Mouse (Mus musculus) testis, postnatal 10 days (tissue): Measurements from ENCODE around the gene Nedd8.
A peak's percentile ranks its signal among the peaks of the same experiment; 100 is the strongest.

Experiments
- DNase-seq: peaks from one replicate; pipeline ENCODE4 v3.0.0; 2021; ENCODE audit warnings: low spot score

The Nedd8 gene

DNA sequence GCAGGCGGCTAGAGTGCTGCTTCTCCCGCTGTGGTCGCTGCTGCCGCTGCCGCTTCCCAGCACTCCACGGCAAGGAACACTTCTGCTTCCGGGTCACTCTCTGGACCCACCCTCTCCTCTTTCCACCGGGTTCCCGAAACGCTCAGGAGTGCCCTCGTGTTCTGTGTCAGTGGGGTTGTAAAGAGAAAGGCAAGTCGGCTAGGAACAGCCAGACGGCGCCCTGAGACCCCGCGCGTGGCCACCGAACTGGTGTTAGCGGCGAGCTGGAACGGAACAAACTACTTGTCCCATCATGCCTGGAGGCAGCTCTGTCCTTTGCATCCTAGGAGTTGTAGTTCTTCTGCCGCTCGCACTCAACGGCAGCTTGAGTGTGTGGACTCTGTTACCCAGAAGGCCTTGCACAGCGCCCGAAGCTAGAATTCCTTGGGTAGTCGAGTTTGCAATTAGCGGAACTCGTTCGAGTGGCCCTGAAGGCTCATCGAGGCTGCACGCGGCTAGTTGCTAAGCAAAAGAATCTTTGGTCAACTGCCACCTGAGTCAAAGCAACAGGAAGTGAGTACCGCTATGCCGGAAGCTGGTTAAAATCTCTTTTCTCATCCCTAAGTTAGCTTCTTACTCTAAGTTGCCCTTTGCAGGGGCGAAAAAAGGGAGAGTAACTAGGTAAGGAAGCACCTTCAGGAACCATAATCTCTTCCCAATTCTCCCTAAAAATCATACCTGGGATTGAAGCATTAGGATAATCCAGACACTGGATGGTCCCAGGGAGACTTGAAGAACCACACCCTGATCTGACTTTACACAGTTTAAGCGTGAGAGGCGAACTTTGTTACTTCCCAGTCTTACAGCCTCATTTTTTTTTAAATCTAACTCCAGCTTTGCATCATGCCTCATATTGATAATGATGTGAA lies at the start of gene Nedd8, which contains the start of gene Gmpr2:
Gene Nedd8, minus strand, starts transcription at position 292 of the 908 bp plus-strand sequence.
Gene Gmpr2, plus strand, starts transcription at position 109 of the 908 bp plus-strand sequence.
- DNase-seq, result peak; percentile 81

DNA sequence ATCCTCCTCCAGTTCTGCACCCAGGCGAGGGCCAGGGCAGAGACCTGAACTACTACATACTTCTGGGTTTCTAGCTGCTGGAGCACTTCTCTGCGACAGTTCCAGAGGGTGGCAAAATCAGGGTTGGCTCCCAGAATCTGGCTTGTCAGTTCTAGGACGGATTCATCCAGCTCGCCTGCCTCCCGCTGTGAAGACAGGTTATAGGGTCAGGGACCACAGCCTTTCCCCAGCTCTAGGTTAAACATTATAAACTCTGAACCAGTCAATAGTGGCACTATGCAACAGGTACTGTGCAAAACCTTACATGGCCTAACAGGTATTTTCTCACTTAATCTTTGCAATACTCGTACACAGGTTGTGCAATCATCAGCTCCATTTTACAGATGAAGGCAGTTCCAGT lies 49.2 kb upstream of the Nedd8 start:
- no peak for DNase-seq

DNA sequence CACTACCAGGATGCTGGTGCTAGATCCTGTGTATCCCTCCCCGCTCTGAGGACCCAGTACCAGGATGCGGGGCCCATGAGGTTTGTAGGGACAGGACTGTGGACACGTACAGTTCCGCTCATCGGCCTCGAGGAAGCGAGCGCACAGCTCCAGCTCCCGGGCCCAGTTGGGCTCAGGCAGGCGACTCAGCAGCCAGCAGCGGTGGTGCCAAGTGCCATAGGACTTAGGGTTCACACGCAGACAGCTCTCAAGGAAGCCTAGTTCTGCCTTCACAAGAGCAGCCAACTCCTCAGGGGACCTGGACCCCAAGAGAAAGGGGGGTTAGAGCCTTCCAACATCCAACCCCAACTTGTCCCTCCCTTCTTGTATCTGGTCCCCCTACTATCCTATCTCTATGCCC lies 48.7 kb upstream of the Nedd8 start:
- DNase-seq, result no peak

DNA sequence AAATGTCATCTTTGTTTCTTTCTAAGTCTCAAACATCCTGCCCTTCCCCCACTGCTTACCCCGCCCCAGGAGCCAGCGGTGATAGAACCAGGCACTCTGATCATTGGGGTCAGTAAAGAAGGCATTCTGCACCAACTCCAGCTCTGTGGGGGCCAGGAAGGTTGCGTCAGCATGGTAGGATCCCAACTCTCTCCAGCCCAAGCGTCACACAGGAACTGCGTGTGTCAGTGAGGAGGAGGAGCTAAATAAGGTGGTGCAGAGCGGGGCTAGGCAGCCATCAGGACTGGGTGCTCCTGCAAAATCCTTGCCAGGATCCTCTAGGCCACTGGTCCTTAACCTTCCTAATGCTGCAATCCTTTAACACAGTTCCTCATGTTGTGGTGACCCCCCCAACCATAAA lies 47.8 kb upstream of the Nedd8 start:
- DNase-seq, result no peak

DNA sequence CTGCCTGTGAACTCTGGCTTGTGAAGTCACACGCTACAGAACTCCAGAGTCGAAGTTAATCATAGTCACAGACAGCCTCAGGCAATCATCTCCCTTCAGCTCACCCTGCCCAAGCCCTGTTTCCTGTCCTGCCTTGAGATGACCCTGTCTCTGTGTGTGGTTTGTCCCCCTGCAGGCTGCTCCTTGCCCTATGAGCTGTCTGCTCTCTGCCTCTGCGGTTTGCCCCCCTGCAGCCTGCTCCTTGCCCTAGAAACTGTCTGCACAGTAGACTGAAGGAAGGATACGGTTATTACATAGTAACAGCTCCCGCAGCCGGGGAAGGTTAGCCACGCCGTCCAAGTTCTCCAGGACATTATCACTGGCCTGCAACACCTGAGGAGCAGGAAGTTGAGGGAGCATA lies 45.0 kb upstream of the Nedd8 start:
- DNase-seq, result no peak

DNA sequence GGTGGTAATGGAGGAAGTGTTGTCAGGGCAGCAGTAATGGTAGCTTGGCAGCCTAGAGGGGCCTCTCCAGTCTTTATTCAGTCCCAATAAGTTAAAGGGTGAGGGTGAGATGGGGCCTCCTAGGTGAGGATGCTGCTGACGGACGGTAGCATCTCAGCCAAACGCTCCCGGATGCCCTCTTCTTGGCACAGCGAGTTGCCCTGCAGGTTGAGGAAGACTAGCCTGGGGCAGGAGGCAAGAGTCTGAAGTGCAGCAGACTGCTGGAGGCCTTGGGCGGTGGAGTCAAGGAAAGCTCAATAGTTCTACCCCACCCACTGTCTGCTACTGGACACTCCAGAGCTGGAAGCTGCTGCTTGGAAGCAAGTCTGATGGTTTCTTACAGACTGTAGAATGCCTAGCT lies 44.3 kb upstream of the Nedd8 start:
- no peak for DNase-seq

DNA sequence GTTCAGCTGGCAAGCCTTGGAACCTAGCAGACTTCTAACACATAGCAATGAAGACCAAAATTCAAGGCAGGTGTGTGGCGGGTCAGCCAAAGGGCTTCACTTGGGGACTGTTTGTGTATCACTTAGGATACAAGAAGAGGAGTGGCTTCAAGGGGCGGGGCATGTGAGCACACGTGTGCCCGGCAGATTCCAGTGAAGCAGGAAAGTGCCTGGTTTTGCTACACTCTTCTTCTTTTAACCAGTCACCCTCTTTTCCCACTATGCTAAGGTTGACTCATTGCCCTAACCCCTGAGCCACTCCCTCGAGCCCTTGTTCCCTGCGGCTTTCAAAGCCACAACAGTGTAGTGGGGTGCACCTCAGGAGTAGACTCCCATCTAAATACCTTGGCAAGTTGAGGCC lies 43.0 kb upstream of the Nedd8 start:
- DNase-seq, result no peak

DNA sequence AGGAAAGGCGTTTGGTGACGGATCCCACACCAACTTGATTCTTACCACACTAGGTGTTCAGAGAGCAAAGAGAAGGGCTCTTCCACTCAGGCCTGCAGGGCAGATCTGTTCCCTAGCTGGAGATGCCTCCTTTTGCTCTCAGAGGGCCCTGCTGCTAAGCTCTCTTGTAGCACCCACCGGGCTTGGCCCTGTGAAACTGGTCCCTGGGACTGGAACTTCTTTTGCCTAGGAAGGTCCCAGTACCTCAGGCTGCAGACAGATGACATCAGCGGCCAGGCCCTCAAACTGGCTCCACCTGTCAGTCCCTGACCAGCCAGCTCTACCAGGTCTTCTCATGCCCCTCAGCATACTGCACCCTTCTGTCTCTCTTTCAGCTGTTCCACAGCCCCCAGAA lies 41.8 kb upstream of the Nedd8 start, which contains the start of gene Tgm1:
Gene Tgm1, minus strand, starts transcription at position 198 of the 394 bp plus-strand sequence.
- DNase-seq, result no peak

DNA sequence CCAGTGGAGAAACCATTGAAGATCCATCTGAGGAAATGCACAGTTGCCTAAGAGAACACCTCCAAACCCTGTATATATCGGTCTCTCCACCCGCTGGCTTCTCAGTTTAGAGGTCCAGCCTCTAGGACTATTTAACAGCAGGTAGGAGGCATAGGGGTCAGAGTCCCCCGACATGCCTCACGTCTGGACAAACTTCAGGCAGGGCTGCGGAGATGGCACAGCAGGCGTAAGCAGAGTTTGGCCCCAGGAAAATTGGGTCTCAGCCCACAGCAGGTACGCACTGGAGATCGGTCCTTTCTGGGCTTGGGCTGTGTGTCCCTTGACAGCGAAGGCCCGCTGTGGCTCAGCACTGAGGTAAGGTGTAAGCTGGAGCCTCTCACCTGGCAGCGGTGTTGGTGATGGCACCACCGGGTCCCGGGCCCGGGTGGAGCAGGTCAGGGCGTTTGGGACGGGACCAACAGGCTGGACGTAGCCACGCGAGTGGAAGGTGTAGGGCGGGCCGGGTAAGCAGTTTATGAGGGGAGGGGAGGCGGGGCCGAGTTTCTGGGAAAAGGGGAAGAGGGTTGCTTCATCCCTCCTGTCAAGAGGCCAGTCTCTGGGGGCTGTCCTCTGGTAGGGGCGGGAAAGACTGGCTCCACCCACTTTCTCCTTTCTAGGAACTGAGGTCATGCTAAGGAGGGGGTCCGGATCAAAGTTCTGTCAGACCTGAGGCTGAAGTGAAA lies 41.2 kb upstream of the Nedd8 start:
- DNase-seq, result no peak

DNA sequence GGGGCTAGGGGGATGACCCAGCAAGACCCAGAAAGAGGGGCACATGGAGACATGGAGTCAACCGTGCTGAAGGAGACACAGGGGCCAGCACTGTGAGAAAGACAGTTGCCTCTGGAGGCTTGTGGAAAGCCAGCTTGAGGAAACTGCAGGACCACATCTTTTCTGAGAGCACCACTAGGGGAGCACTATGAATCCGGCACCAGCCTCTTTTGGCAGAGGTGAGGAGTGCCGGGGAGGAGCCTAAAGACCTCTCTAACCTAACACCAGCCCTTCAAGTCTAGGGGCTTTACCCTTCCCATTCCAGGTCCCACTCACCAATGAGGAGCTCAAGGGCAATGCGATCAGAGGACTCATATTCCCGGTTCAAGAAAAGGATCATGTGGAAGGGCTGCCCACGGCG lies 39.9 kb upstream of the Nedd8 start:
- DNase-seq, result no peak

DNA sequence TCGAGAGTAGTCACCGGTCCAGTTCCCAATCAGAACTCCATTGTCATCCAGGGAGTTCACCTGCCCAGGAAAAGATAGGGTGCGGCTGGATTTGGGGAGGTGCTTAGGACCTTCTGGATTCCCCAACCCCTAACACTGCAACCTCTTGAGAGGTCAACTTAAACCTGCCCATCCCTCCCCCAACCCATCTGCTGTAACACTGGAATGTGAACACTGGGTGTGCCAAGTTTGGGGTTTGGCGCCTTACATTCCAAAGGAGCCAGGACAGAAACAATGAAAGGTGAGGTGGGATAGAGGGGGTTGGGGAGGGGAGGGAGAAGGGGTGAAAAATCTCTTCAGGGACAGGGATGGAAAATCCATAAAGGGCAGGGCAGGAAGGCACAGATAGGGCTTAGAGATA lies 37.6 kb upstream of the Nedd8 start:
- no peak for DNase-seq

DNA sequence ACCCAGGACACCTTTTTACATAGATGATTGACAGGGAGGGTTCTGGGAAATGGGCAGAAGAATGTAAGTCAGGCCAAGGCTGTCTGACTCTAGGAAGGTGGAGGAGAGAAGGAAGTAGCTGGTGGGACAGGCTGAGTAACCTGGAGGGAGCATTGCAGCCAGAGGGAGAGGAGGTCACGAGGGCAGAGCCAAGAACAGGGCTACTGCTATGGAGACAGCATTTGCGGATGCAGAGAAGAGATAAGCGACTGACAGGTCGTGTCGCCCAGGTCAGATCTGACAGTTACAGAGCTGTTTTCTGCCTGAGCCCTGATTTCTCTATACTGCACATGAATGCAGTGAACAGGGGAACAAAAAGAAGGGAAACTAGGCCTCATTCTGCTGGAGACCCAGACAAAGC lies 35.5 kb upstream of the Nedd8 start:
- no peak for DNase-seq

DNA sequence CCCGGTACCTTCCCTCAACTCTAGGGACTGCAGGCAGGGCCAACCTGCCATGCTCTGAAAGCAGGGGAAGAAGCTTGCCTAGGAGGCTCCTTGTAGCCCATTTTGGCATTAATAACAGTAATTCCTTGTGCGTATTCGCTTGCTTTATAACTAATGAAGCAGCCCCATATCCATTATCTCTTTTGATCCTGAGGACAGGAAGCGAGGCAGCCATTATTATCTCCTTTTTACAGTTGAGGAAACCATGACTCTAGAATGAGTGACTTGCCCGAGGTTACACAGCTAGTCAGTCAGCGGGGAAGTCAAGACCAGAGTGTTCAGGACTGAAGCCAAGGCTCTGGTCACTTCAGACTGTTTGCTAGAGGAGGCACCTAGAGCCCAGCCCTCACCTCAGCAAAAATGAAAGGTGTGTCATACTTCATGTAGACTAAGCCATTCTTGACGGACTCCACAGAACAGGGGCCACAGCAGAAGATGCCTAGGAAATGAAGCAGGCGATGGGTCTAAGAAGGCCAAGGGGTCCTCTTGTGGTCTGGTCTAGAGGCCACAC lies 34.2 kb upstream of the Nedd8 start:
- no peak for DNase-seq

DNA sequence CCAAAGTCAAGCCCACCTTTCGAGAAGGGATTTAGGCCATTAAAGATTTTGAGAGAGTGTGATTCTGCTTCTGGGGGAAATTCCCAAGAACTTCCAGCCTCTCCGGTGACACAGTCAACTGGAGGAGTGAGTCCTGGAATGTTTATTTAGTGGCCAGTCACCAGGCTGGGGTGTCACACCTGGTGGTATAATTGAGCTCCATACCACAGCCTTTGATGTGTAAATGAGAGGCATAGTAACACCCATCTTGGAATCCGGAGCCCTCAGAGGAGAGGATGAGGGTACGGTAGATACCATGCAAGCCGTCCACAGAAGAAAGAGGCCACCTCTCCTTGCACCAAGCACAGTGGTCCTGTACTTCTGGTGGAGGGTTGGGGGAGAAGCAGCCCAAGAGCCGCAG lies 30.8 kb upstream of the Nedd8 start:
- DNase-seq, result no peak

DNA sequence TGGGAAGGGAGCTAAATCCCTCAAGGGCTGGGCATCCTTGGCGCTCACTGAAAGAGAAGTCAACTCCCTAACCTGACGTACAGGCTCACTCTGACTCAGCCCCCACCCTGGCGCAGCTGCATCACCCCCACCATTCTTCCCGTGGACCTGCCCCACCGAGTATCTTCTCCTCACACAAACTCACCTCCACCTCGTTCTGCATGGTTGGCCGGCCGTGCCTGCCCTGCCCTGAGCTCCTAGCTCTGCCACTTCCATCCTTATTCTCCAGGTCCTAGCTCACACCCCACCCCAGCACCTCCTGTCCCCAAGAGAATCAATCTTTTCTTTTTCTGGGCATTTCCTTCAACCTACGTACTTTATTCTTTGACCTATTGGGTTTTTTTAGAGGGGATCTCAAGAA lies 29.2 kb upstream of the Nedd8 start:
- no peak for DNase-seq

DNA sequence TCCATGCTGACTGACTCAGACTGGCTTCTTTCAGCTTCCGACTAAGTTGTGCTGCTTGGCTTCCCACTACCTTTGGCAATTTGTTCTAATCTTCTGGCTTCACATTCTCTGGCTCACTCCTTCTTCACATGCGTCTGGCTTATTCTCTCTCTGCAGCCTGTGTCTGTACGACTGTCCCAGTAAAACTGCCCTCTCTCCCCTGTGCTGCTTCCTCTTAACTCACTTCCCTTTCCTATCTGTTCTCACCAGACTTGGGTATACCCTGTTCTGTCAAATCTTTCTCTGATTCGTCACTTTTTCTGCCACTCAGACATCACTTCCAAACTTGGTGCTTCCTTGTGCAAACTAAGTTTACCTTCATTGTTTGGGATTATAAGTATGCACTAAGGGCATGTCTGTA lies 25.3 kb upstream of the Nedd8 start:
- DNase-seq, result no peak

DNA sequence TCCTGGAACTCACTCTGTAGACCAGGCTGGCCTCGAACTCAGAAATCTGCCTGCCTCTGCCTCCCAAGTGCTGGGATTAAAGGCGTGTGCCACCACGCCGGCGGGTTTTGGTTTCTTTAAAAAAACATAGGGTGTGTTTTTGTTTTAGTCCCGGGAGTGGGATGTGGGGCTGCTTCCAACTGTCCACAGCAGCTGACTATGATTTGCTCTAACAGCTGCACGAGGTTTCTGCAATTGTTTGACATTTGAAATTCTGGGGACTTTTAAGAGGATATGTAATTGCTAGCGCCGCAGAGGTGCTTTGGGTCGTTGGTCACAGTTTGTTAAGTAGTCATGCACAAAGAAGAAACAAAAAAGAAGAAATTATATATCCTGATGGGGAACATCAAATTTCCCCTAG lies 17.5 kb upstream of the Nedd8 start:
- no peak for DNase-seq

DNA sequence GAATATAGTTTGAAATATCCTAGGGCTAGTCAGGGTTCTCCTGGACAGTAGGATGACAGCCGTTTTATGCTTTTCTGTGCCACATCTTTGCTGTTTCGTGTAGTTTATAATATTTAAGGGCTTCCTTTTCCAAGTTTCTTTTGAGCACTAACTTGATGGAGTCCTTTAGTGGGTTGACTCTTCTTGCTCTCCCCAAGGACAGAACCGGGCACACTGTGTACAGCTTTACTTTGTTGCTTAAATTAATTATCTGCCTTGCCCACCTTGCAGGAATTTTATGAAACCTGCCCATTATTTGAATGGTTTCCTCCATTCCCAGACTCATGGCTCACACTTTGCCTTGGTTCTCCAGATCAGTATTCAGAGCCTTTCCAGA lies 10.2 kb upstream of the Nedd8 start:
- no peak for DNase-seq

DNA sequence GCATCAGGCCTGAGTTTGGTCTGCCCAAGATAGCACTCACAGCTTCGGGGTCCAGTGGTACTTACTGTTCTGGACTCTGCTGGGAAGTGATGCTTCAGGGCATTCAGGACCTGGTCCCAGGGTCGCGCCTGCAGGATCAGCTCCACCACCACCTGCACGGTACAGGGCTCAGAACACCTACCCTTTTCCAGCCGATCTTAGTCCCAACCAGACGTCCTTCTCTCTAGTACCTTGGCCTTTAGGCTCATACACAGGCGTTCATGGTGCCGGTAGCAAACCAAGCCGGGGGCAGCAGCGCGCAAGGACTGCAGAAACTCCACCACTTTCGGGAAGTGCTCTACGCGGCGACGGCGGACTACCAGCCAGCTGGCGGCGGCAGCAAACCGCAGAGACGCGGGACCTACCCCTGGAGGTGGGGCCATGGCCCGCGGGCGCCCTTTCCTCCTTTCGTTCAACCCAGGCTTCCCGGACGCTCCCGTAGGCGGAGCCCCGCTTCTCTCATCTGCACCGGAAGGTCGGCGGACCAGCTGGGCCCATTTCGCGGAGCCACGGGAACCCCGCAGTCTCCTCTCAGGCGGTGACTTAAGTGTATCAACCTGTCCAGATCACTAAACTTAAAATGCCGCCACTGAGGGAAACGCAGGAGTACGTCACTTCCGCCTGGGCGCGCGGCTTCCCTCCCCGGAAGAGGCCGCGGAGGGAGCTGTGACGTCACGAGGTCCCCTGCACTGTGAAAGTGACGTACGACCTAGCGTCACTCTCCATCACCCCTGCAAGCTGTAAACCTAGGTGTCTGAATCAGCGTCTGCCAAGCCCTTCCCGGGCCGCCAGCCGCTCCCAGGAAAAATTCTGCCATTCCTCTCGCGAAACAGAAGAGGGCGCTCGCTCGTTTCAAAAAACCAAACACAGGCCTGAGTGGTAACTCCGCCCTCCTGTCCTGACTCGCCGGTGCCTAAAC lies 9.5 kb upstream of the Nedd8 start, which contains the start of gene Tinf2:
Gene Tinf2, minus strand, starts transcription at position 661 of the 958 bp plus-strand sequence.
- peak; percentile 94 for DNase-seq

DNA sequence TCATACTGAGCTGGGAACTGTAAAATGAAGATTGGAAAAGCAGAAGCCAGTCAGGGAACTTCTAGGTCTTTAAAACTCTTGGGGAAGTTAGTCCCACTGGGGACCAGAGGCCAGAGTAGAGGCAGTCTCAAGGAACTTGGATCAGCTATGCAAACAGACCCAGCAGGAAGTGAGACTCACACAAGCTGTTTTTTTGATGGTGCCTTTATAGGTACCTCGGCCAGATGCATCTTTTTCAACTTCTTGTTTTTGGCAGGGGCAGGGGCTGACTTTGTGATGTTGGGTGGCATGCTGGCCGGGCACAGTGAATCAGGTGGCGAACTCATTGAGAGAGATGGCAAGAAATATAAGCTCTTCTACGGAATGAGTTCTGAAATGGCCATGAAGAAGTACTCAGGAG lies 5.7 kb upstream of the Nedd8 start:
- no peak for DNase-seq

DNA sequence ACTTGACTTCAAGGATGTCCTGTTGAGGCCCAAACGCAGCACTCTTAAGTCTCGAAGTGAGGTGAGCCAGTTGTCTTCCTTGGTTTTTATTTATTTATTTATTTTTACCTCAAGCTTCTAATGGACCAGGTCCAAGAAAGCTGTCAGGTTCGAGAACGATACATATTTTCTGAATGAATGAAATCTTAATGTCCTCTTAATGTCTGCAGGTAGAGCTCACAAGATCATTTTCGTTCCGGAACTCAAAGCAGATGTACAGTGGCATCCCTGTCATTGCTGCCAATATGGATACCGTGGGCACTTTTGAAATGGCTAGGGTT lies 777 bp upstream of the Nedd8 start:
- DNase-seq, result no peak

DNA sequence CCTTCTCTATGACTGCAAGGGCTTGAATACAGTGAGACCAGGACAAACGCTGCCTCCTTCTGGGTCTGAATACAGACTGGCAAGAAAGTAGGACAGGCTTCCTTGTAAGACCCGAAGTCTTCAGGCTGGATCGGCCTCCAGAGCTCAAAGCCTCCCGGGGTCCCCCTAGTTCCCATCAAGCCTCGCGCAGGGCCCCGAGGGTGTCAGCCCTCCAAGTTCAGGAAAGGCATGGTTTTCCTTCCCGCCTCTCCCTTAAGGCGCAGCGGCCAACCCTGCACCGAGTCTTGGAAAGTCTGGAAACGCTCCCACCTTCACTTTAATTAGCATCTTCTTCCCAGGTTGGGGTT lies 465 bp downstream of the Nedd8 start:
- DNase-seq, result no peak
